Mouse (Mus musculus) cerebellum, adult 2 months (tissue): ENCODE data around the gene Vapa.

Experiments
- CTCF ChIP-seq: fragments of 200-500 bp; IDR thresholded peaks from 2 replicates; pipeline ENCODE4 v1.5.1; 2011; ENCODE audit warnings: low read depth, mild to moderate bottlenecking, control low read depth, low read length, moderate library complexity, borderline replicate concordance; ENCODE audit not compliant: insufficient read depth
- POLR2A ChIP-seq: fragments of 200-500 bp; IDR thresholded peaks from 2 replicates; pipeline ENCODE4 v1.6.1; 2011; ENCODE audit warnings: low read length, control low read depth, borderline replicate concordance; ENCODE audit not compliant: insufficient read depth

- no peak for TF ChIP-seq POLR2A
- no peak for TF ChIP-seq CTCF
These were observed 49.2 kb downstream of the Vapa start for GRCm38 (mm10) chr17:65564189-65564588.
